Mouse (Mus musculus): ENCODE data around the gene Cdkn1a. TPM values are rescaled to one million over a fixed set of nuclear protein-coding genes. Genes with fewer than 3 reads are reported as not detected.

Cdkn1a gene
- polyA plus RNA-seq (2014; fragmentation: Illumina TruSeq; extraction: RNeasy Lipid Tissue Mini Kit (QIAGEN cat#74804); ENCODE audit: low read depth, low replicate concordance), result 54.1 TPM

DNA sequence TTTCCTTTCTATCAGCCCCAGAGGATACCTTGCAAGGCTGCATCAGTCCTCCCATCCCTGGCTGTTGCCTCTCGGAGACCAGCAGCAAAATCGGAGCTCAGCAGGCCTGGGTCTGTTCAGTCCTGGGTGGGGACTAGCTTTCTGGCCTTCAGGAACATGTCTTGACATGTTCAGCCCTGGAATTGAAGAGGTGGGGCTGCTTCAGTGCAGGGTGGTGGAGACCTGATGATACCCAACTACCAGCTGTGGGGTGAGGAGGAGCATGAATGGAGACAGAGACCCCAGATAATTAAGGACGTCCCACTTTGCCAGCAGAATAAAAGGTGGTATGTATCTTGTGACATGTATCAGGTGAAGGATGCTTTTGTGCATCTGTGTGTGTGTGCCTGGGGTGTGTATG is at the start of gene Cdkn1a:
Cdkn1a (plus strand) TSS at position 201 of the 400 bp plus-strand sequence.

GRCm38 (mm10) chr17:29113591-29114352 is 23.0 kb downstream of the Cdkn1a start, which contains the start of gene Rab44:
Gene Rab44, plus strand, starts transcription at chr17:29114145.

Other genes with a start within 250 kb of the Cdkn1a start
- not detected for gene Pnpla1, start 232.6 kb upstream of the Cdkn1a start, polyA plus RNA-seq (2014; fragmentation: Illumina TruSeq; extraction: RNeasy Lipid Tissue Mini Kit (QIAGEN cat#74804); ENCODE audit: low read depth, low replicate concordance)
- gene 4930539E08Rik, start 175.7 kb upstream of the Cdkn1a start, polyA plus RNA-seq (2014; fragmentation: Illumina TruSeq; extraction: RNeasy Lipid Tissue Mini Kit (QIAGEN cat#74804); ENCODE audit: low read depth, low replicate concordance), result not detected
- gene Pxt1, start 147.1 kb upstream of the Cdkn1a start, polyA plus RNA-seq (2014; fragmentation: Illumina TruSeq; extraction: RNeasy Lipid Tissue Mini Kit (QIAGEN cat#74804); ENCODE audit: low read depth, low replicate concordance), result not detected
- 30.7 TPM for gene Kctd20, start 139.0 kb upstream of the Cdkn1a start, polyA plus RNA-seq (2014; fragmentation: Illumina TruSeq; extraction: RNeasy Lipid Tissue Mini Kit (QIAGEN cat#74804); ENCODE audit: low read depth, low replicate concordance)
- gene Stk38, start 83.0 kb upstream of the Cdkn1a start, polyA plus RNA-seq (2014; fragmentation: Illumina TruSeq; extraction: RNeasy Lipid Tissue Mini Kit (QIAGEN cat#74804); ENCODE audit: low read depth, low replicate concordance), result 39.2 TPM
- 140 TPM for gene Srsf3, start 58.3 kb upstream of the Cdkn1a start, polyA plus RNA-seq (2014; fragmentation: Illumina TruSeq; extraction: RNeasy Lipid Tissue Mini Kit (QIAGEN cat#74804); ENCODE audit: low read depth, low replicate concordance)
- 0.10 TPM for gene Rab44, start 23.2 kb downstream of the Cdkn1a start, polyA plus RNA-seq (2014; fragmentation: Illumina TruSeq; extraction: RNeasy Lipid Tissue Mini Kit (QIAGEN cat#74804); ENCODE audit: low read depth, low replicate concordance)
- 5.8 TPM for gene Cpne5, start 147.2 kb downstream of the Cdkn1a start, polyA plus RNA-seq (2014; fragmentation: Illumina TruSeq; extraction: RNeasy Lipid Tissue Mini Kit (QIAGEN cat#74804); ENCODE audit: low read depth, low replicate concordance)
- 41.0 TPM for gene Ppil1, start 173.2 kb downstream of the Cdkn1a start, polyA plus RNA-seq (2014; fragmentation: Illumina TruSeq; extraction: RNeasy Lipid Tissue Mini Kit (QIAGEN cat#74804); ENCODE audit: low read depth, low replicate concordance)
- gene BC004004, start 177.8 kb downstream of the Cdkn1a start, polyA plus RNA-seq (2014; fragmentation: Illumina TruSeq; extraction: RNeasy Lipid Tissue Mini Kit (QIAGEN cat#74804); ENCODE audit: low read depth, low replicate concordance), result 295 TPM
- gene Pi16, start 226.7 kb downstream of the Cdkn1a start, polyA plus RNA-seq (2014; fragmentation: Illumina TruSeq; extraction: RNeasy Lipid Tissue Mini Kit (QIAGEN cat#74804); ENCODE audit: low read depth, low replicate concordance), result 59.2 TPM